Mouse (Mus musculus) ES-Bruce4 (cell line): Measurements from ENCODE around the gene Sema3e. TPM values are rescaled to one million over a fixed set of nuclear protein-coding genes. Genes with fewer than 3 reads are reported as not detected.

Experiments used
- H3K27ac ChIP-seq: 2 replicates; pipeline ENCODE4 v1.5.1; 2012; ENCODE audit warnings: low read length, inconsistent platforms; ENCODE audit not compliant: insufficient read depth
- H3K27me3 ChIP-seq: 2 replicates; pipeline ENCODE4 v1.6.1; 2012; ENCODE audit warnings: mild to moderate bottlenecking, low read length, inconsistent platforms; ENCODE audit not compliant: control insufficient read depth, poor library complexity, insufficient read depth, severe bottlenecking
- H3K36me3 ChIP-seq: 2 replicates; pipeline ENCODE4 v1.6.1; 2012; ENCODE audit warnings: inconsistent platforms, mild to moderate bottlenecking, low read length, moderate library complexity; ENCODE audit not compliant: control insufficient read depth, poor library complexity, insufficient read depth, severe bottlenecking
- H3K4me1 ChIP-seq: one replicate; pipeline ENCODE4 v1.8.1; 2011; ENCODE audit warnings: low read length; ENCODE audit not compliant: control insufficient read depth, insufficient read depth
- H3K4me3 ChIP-seq: 2 replicates; pipeline ENCODE4 v1.5.1; 2011; ENCODE audit warnings: low read depth, mild to moderate bottlenecking, low read length
- H3K9ac ChIP-seq: 2 replicates; pipeline ENCODE4 v1.6.1; 2012; ENCODE audit warnings: low read depth, mild to moderate bottlenecking, inconsistent platforms; ENCODE audit not compliant: poor library complexity, severe bottlenecking
- H3K9me3 ChIP-seq: replicated peaks from 2 replicates; pipeline ENCODE4 v1.6.1; 2012; ENCODE audit warnings: mild to moderate bottlenecking, low read length, inconsistent platforms; ENCODE audit not compliant: control insufficient read depth, poor library complexity, insufficient read depth, severe bottlenecking
- CTCF ChIP-seq: IDR thresholded peaks from one replicate; pipeline ENCODE4 v1.8.1; 2011; ENCODE audit warnings: low read depth, low read length
- EP300 ChIP-seq: IDR thresholded peaks from 2 replicates; pipeline ENCODE4 v1.6.1; 2011; ENCODE audit warnings: low read depth, low read length; ENCODE audit not compliant: insufficient read depth
- POLR2A ChIP-seq: IDR thresholded peaks from one replicate; pipeline ENCODE4 v1.8.1; 2011; ENCODE audit warnings: low read length; ENCODE audit not compliant: insufficient read depth
- polyA plus RNA-seq: library from polyadenylated mRNA; stranded (reverse); fragments of >200 nt; gene quantifications from 2 replicates; pipeline ENCODE4 v1.2.4, GENCODE M21; 2011; ENCODE audit warnings: low read depth; ENCODE audit not compliant: missing spikeins, insufficient read depth, insufficient read length

The Sema3e gene
- polyA plus RNA-seq, 1 experiment = 62.9 TPM

DNA sequence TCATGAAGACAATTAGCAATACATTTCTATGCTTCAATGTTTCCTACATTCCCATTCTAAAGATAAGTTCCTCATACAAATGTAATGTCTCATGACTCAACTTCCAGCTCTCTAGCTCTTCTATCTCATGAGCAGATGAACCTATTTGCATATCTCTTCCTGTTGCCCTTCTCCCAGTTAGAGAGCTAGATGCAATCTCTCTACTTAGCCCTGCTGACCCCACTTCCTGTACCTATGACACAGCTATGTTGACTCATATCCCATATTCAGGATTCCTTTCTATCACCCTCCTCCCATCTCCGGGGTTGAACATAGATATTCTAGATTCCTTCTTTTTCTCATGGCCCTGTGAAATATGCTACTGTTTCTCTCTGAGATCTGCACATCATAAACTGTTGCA, 38.0 kb upstream of the Sema3e start:
- no peak overlapping the region for H3K27ac ChIP-seq
- peaks cover 2% of the 10 kb centered on the region for H3K4me1 ChIP-seq
- no peak overlapping the region for H3K4me3 ChIP-seq
- H3K36me3 ChIP-seq = no peaks in the 10 kb centered on the region
- H3K9ac ChIP-seq = no peak overlapping the region
- TF ChIP-seq EP300 = no peak
- H3K27me3 ChIP-seq = no peaks in the 10 kb centered on the region
- H3K9me3 ChIP-seq = no peaks in the 10 kb centered on the region

DNA sequence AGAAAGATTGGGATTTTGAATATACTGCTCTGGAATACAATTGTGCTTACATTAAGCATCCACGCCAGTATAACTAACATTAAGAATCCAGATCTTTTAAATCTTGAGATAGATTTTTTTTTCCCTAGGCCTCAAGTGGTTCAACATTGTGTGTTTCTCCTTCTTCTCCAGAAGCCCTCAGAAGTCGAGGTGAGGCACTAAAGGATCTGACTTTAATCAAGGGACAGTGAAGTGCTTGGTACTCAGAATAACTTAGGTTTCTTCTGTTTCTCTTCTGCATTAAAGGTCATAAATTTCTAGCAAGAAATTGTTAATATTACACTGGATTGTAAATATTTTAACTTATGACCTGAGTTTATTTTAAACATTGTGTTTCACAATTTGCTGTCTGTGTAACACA, 37.1 kb upstream of the Sema3e start:
- no peaks in the 10 kb centered on the region for H3K27me3 ChIP-seq
- H3K9me3 ChIP-seq = no peaks in the 10 kb centered on the region
- no peak overlapping the region for H3K4me3 ChIP-seq
- H3K36me3 ChIP-seq = no peaks in the 10 kb centered on the region
- H3K27ac ChIP-seq = no peak overlapping the region
- H3K4me1 ChIP-seq = peaks cover 2% of the 10 kb centered on the region
- no peak for TF ChIP-seq CTCF
- TF ChIP-seq POLR2A = no peak
- TF ChIP-seq EP300 = no peak
- no peak overlapping the region for H3K9ac ChIP-seq

DNA sequence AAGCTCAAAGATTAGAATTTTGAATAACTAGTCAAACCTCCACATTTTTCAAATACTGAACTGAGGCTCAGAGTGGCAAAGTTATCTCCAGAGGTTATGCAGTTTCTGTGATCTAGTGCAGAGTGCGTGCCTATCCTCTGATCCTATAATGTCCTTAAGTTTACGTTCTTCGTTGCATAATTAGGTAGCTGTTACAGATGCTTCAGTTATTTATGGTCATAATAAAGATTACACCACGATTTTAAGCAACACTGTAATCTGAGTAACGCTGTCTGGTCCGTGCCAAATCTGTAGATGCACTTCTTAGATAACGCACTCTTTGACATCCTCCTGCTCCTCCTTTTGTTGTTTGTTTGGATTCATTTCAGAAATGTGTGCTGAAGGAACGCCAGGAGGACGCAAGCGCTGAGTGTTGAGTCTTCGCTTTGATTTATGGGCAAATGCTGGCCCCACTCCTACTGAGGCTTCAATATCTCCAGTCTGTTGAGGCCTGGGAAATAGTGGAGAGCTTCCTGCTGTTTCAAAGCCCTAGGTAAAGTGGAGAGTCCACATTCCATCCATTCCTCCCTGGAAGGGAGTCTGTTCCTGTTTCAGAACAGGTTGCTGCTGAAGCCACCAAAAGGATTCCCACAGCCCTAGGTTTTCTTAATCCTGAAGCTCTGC, 32.2 kb upstream of the Sema3e start:
- H3K4me1 ChIP-seq = no peaks in the 10 kb centered on the region
- peak overlapping the region; percentile 61; the same call in 1 of the 2 replicates for H3K27ac ChIP-seq
- H3K4me3 ChIP-seq = no peak overlapping the region
- TF ChIP-seq CTCF = no peak
- TF ChIP-seq POLR2A = no peak
- no peak for TF ChIP-seq EP300
- no peaks in the 10 kb centered on the region for H3K27me3 ChIP-seq
- H3K9me3 ChIP-seq = 0 out of 2 replicates have a peak, but pooled peaks cover 3% of the 10 kb centered on the region
- no peak overlapping the region for H3K9ac ChIP-seq
- H3K36me3 ChIP-seq = no peaks in the 10 kb centered on the region

DNA sequence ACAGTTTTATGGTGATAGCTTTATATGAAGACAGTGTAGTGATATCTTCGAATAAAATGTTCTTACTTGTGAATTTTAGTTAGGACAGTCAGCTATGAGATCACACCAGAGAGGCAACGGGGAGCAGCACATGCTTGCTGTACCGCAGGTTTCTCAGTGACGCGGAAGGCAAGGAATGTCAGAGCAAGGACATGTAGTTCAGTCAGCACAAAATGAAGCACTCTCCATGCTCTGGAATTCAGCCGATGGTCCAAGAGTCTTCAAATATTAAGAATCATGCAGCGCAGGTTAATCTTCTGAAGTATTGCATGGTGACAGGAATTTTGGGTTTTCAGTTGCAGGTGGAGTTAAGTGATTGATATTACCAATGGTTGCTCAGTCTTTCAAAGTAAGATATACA, 3.3 kb downstream of the Sema3e start:
- no peak for TF ChIP-seq EP300
- no peak for TF ChIP-seq CTCF
- TF ChIP-seq POLR2A = no peak
- Histone ChIP-seq H3K9me3 (no peaks in the 10 kb centered on the region), H3K9ac (no peak overlapping the region), H3K36me3 (0 out of 2 replicates have a peak, but pooled peaks cover 2% of the 10 kb centered on the region), H3K27ac (no peak overlapping the region), H3K4me3 (no peak overlapping the region), H3K4me1 (peaks cover 2% of the 10 kb centered on the region), H3K27me3 (no peaks in the 10 kb centered on the region)

DNA sequence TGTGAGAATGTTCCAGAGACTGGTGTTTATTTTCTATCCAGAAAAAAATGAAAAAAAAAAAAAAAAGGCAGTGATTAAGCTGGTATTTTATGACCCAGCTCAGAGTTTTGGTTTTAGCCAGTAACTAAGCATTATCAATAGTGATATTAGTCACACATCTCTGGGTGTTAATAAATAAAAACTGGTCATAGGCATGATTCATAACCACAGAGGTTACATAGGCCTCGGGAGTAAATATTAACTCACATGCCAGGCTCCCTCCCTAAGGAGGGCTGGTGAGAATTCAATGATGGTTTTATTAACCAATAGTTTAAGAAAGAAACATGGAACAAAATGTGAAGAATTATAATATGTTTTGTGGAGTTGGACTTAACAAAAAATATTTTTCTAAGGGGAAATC, 5.7 kb downstream of the Sema3e start:
- Histone ChIP-seq H3K36me3 (0 out of 2 replicates have a peak, but pooled peaks cover 2% of the 10 kb centered on the region), H3K27ac (peak overlapping the region; percentile 98; the same call in 1 of the 2 replicates), H3K4me3 (no peak overlapping the region), H3K27me3 (no peaks in the 10 kb centered on the region), H3K4me1 (peaks cover 4% of the 10 kb centered on the region), H3K9me3 (no peaks in the 10 kb centered on the region), H3K9ac (peak overlapping the region; percentile 48)
- TF ChIP-seq EP300 = no peak
- no peak for TF ChIP-seq POLR2A
- no peak for TF ChIP-seq CTCF

DNA sequence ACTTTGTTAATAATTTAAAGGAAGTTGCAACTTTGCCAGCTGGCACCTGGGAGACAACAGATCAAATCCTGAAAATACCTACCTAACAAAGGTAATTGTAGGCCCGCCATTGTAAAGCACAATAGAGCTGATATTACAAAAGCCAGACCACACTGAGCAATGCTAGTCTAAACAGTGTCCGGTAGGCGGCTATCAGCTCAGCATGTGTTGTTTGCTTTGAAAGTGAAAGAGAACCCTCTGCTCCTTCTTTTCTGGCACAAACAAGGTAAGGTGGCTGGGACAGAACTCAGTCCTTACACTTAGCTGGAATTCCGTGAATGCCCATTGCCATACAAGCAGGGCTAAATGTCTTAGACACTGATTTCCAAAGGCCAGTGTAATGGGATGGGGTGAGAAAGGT, 7.0 kb downstream of the Sema3e start:
- Histone ChIP-seq H3K4me3 (peak overlapping the region; percentile 32; the same call in 1 of the 2 replicates), H3K9ac (no peak overlapping the region), H3K27ac (peak overlapping the region; percentile 98), H3K4me1 (peaks cover 4% of the 10 kb centered on the region), H3K36me3 (0 out of 2 replicates have a peak, but pooled peaks cover 2% of the 10 kb centered on the region), H3K9me3 (no peaks in the 10 kb centered on the region), H3K27me3 (no peaks in the 10 kb centered on the region)
- TF ChIP-seq CTCF = no peak
- TF ChIP-seq EP300 = 0 out of 2 replicates have a peak, but pooled peaks have one; percentile 47
- TF ChIP-seq POLR2A = no peak
